Mouse (Mus musculus): ENCODE data around the gene Rpl3l. TPM values are rescaled to one million over a fixed set of nuclear protein-coding genes. Genes with fewer than 3 reads are reported as not detected.

Rpl3l gene
- polyA plus RNA-seq, 1 experiment: 0.35 TPM

DNA sequence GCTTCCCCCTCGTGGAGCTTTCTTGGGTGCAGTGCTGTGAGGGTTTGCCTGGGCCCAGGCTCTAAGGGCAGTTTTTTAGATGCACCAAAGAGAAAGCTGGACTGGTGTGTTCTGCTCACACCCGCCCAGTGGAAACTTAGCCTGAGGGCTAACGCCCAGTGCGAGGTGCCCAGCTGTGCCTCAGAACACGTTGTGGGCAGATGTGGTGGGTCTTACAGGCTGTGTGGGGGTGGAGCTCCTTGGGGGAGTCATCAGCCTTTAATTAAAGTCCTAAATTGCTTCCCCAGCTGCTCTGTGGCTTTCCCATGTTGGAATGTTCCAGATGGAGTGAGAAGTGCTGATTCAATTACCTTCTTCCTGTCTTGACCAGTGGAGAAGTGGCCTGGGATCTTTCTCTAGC, 33.5 kb downstream of the Rpl3l start:
- TF ChIP-seq GATA1 (IDR thresholded peaks at IDR 0.05; ENCODE audit: borderline replicate concordance, low read length) (no peak), FLI1 (IDR thresholded peaks at IDR 0.05; ENCODE audit: low read length) (no peak)
- Histone ChIP-seq H3K27me3 (replicated peaks) (peaks cover 84% of the 10 kb centered on the region), H3K36me3 (replicated peaks; ENCODE audit: low read length) (no peaks in the 10 kb centered on the region), H3K4me1 (peaks cover 23% of the 10 kb centered on the region), H3K9me3 (no peaks in the 10 kb centered on the region), H3K4me3 (replicated peaks) (no peak overlapping the region)

DNA sequence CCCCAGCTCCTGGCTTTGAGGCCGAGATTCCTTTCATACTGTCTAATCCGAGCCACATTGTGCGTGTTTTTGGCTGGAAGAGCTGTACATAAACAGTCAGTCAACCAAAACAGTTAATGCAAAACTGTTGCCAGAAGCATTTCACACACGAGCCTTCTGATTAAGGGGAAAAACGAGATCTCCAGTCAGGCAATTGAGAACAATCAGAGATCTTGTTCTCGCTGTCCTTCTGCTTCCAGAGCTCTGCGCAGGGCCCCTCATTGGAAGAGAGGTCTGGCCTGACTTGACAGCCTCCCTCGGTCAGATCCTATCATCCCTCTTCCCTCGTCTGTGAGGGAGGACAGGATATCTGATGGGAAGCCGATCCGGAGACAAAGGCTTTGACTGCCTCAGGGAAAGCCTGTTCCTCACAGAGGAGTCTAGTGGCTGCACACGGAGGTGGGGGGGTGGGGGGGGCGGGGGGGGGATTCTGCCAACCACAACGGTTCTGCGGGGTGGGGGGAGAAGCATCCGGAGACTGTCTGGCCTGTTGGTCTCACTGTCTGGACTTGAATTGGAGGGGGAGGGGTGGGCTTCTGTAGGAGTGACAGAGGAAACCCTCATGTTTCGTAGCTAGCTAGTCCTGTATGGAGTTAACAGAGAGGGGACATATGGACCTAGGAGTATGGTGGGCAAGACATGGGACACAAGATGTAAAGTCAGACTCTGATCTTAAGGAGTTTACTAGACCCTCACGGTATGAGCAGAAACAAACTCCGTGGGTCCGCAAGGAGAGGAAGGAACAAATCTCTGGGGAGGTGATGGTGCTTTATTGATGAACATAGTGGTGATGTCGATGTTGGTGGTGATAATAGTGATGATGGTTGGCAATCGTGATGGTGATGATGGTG, 37.6 kb downstream of the Rpl3l start:
- no peak for TF ChIP-seq GATA1 (IDR thresholded peaks at IDR 0.05; ENCODE audit: borderline replicate concordance, low read length)
- no peak for TF ChIP-seq FLI1 (IDR thresholded peaks at IDR 0.05; ENCODE audit: low read length)
- H3K4me1 ChIP-seq: peaks cover 55% of the 10 kb centered on the region
- peaks cover 80% of the 10 kb centered on the region for H3K27me3 ChIP-seq (replicated peaks)
- H3K9me3 ChIP-seq: no peaks in the 10 kb centered on the region
- peak overlapping the region; percentile 56 for H3K4me3 ChIP-seq (replicated peaks)
- no peaks in the 10 kb centered on the region for H3K36me3 ChIP-seq (replicated peaks; ENCODE audit: low read length)

DNA sequence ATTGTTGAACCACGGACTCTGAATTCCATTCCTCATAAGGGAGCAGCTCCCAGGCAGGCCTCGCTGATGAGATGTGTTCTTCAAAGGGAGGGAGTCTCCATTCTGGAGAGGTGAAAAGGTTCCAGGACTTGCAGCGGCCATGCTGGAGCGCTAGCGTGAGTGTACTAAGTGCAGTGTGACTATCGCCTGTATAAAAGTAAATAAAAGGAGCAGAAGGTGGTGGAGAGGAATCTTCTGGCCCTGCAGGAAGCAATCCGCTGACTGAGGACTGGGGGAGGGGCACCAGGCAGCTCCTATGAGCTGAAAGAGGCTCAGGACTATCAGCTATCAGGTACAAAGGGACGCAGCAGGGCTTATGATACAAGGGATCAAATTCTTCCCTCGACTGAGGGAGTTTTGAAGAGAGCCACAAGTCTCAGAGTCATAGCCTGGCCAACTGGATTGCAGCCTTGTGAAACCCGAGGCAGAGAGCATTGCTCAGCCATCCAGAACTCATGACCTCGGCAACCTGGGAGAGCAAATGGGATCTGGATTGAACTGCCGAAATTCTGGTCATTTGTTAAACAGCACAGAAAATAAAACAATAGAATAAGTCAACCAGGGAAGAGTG, 38.8 kb downstream of the Rpl3l start:
- TF ChIP-seq FLI1 (IDR thresholded peaks at IDR 0.05; ENCODE audit: low read length) (no peak), GATA1 (IDR thresholded peaks at IDR 0.05; ENCODE audit: borderline replicate concordance, low read length) (no peak)

DNA sequence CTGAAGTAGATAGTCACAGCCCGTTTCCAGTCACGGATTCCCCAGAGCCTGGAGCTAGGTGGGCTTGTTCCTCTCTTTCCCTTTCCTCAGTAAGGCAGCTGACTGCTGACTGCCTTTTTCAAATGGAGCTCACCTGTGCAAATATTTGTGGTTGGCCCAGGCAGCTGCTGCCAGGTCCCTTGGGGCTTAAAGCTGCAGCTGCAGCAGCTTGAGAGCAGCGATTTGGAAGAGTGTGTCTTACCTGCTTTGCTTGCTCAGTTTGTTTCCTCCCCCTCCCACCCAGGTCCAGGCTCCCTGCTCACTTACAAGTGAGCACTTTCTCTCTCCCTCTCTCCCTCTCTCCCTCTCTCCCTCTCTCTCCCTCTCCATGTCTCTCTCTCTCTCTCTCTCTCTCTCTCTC, 41.5 kb downstream of the Rpl3l start:
- H3K36me3 ChIP-seq (replicated peaks; ENCODE audit: low read length): no peaks in the 10 kb centered on the region
- TF ChIP-seq GATA1 (IDR thresholded peaks at IDR 0.05; ENCODE audit: borderline replicate concordance, low read length) (no peak), FLI1 (IDR thresholded peaks at IDR 0.05; ENCODE audit: low read length) (no peak)
- peaks cover 44% of the 10 kb centered on the region for H3K4me1 ChIP-seq
- H3K9me3 ChIP-seq: peaks cover 4% of the 10 kb centered on the region; the same call in 1 of the 2 replicates
- peaks cover 61% of the 10 kb centered on the region for H3K27me3 ChIP-seq (replicated peaks)
- no peak overlapping the region for H3K4me3 ChIP-seq (replicated peaks)

More for the DNA sequence above, 38.8 kb downstream of the Rpl3l start:
- H3K4me1 ChIP-seq: peaks cover 55% of the 10 kb centered on the region
- H3K4me3 ChIP-seq (replicated peaks): no peak overlapping the region
- peaks cover 69% of the 10 kb centered on the region for H3K27me3 ChIP-seq (replicated peaks)
- no peaks in the 10 kb centered on the region for H3K9me3 ChIP-seq
- H3K36me3 ChIP-seq (replicated peaks; ENCODE audit: low read length): no peaks in the 10 kb centered on the region

DNA sequence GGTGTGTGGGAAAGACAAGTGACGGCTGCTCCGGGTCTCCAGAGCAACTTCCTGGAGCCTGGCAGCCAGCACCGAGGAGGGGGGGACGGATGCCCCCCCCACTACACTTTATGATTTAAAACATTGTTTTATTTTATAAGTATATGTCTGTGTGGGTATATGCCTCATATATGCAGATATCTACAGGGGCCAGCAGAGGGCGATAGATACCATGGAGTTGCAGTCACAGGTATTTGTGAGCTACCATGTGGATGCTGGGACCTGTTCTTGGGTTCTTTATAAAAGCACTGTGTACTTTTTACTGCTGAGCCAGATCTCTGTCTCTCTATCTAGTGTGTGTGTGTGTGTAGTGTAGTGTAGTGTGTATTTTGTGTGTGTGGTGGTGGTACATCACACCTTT, 45.6 kb downstream of the Rpl3l start:
- no peak overlapping the region for H3K4me3 ChIP-seq (replicated peaks)
- H3K36me3 ChIP-seq (replicated peaks; ENCODE audit: low read length): no peaks in the 10 kb centered on the region
- TF ChIP-seq GATA1 (IDR thresholded peaks at IDR 0.05; ENCODE audit: borderline replicate concordance, low read length): no peak
- no peak for TF ChIP-seq FLI1 (IDR thresholded peaks at IDR 0.05; ENCODE audit: low read length)
- H3K4me1 ChIP-seq: peaks cover 16% of the 10 kb centered on the region
- peaks cover 4% of the 10 kb centered on the region; the same call in 1 of the 2 replicates for H3K9me3 ChIP-seq
- H3K27me3 ChIP-seq (replicated peaks): peaks cover 37% of the 10 kb centered on the region

DNA sequence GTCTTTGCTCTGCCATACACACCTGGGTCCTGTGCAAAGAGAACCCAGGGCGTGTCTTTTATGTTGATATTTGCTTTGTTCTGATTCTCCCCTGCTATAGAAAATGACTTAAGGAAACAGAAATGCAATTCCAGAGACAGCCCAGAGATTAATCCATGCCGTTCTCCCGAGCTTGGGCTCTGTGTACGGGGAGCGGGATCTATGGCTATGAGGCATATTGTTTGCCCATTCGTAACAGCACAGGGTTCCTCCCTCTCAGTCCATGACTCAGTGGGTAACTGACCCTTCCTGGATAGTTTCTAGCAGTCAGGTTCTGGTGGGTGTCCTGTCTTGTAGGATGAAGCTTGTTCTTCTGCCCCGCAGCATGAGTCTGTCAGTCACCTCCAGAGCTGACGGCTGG, 47.6 kb downstream of the Rpl3l start:
- H3K4me1 ChIP-seq: peaks cover 8% of the 10 kb centered on the region
- peaks cover 4% of the 10 kb centered on the region; the same call in 1 of the 2 replicates for H3K9me3 ChIP-seq
- TF ChIP-seq GATA1 (IDR thresholded peaks at IDR 0.05; ENCODE audit: borderline replicate concordance, low read length) (no peak), FLI1 (IDR thresholded peaks at IDR 0.05; ENCODE audit: low read length) (no peak)
- peaks cover 28% of the 10 kb centered on the region for H3K27me3 ChIP-seq (replicated peaks)
- no peak overlapping the region for H3K4me3 ChIP-seq (replicated peaks)
- no peaks in the 10 kb centered on the region for H3K36me3 ChIP-seq (replicated peaks; ENCODE audit: low read length)

DNA sequence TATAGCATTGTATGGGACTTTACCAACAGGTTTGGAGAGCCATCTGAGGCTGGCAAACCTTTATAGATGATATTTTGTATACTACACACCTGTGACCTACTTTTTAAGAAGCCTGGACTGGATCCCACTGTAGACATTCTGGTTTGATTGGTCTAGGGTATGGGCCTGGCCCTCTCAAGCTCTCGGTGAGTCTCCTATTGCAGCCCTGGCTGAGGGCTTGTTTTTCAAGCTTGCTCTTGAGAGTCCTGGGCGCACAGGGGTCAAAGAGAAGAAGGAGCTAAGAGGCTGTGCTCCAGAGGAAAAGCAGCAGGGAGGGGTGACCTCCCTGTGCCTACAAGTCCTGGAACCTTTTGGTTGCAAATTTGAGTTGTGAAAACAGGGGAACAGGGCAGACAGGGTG, 49.5 kb downstream of the Rpl3l start:
- TF ChIP-seq GATA1 (IDR thresholded peaks at IDR 0.05; ENCODE audit: borderline replicate concordance, low read length) (no peak), FLI1 (IDR thresholded peaks at IDR 0.05; ENCODE audit: low read length) (no peak)
- peaks cover 28% of the 10 kb centered on the region for H3K27me3 ChIP-seq (replicated peaks)
- peaks cover 8% of the 10 kb centered on the region for H3K4me1 ChIP-seq
- H3K9me3 ChIP-seq: peaks cover 4% of the 10 kb centered on the region; the same call in 1 of the 2 replicates
- no peak overlapping the region for H3K4me3 ChIP-seq (replicated peaks)
- no peaks in the 10 kb centered on the region for H3K36me3 ChIP-seq (replicated peaks; ENCODE audit: low read length)

DNA sequence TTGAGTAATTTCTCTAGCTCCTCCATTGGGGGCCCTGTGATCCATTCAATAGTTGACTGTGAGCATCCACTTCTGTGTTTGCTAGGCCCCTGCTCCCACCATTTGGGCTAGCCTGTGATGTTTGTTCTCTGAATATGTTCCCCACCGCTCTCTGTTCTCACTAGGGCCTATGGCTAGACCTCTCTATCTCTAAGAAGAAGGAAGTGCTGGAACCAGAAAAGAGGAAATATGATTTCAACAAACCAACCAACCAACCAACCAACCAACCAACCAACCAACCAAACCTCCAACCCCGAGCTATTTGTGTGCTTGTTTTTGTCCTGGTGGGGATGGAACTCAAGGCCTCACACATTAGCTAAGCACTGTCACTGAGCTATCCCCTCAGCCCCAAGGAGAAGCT, 53.2 kb downstream of the Rpl3l start:
- TF ChIP-seq FLI1 (IDR thresholded peaks at IDR 0.05; ENCODE audit: low read length) (no peak), GATA1 (IDR thresholded peaks at IDR 0.05; ENCODE audit: borderline replicate concordance, low read length) (no peak)
- H3K4me1 ChIP-seq: peaks cover 8% of the 10 kb centered on the region
- no peaks in the 10 kb centered on the region for H3K9me3 ChIP-seq
- no peak overlapping the region for H3K4me3 ChIP-seq (replicated peaks)
- no peaks in the 10 kb centered on the region for H3K36me3 ChIP-seq (replicated peaks; ENCODE audit: low read length)
- H3K27me3 ChIP-seq (replicated peaks): peaks cover 7% of the 10 kb centered on the region

Other genes with a start within 250 kb of the Rpl3l start
- gene Mlst8, start 248.7 kb upstream of the Rpl3l start, polyA plus RNA-seq (2012; ENCODE audit: insufficient read depth, low replicate concordance): 2.3 and 3.7 TPM in 2 replicates
- gene Caskin1, start 239.2 kb upstream of the Rpl3l start, polyA plus RNA-seq (2012; ENCODE audit: insufficient read depth, low replicate concordance): not detected in 2 replicates
- 122 and 123 TPM in 2 replicates for gene Traf7, start 199.9 kb upstream of the Rpl3l start, polyA plus RNA-seq (2012; ENCODE audit: insufficient read depth, low replicate concordance)
- gene Rab26, start 193.6 kb upstream of the Rpl3l start, polyA plus RNA-seq (2012; ENCODE audit: insufficient read depth, low replicate concordance): not detected in 2 replicates
- gene Pkd1, start 178.0 kb upstream of the Rpl3l start, polyA plus RNA-seq (2012; ENCODE audit: insufficient read depth, low replicate concordance): 3.5 and 5.6 TPM in 2 replicates
- 26.7 and 30.6 TPM in 2 replicates for gene Tsc2, start 95.2 kb upstream of the Rpl3l start, polyA plus RNA-seq (2012; ENCODE audit: insufficient read depth, low replicate concordance)
- 8.2 TPM in 1 of 2 replicates, not detected in the other for gene Nthl1, start 95.1 kb upstream of the Rpl3l start, polyA plus RNA-seq (2012; ENCODE audit: insufficient read depth, low replicate concordance)
- gene Slc9a3r2, start 77.5 kb upstream of the Rpl3l start, polyA plus RNA-seq (2012; ENCODE audit: insufficient read depth, low replicate concordance): 0.85 TPM in 1 of 2 replicates, not detected in the other
- gene Npw, start 69.4 kb upstream of the Rpl3l start, polyA plus RNA-seq (2012; ENCODE audit: insufficient read depth, low replicate concordance): 1.1 TPM in 1 of 2 replicates, not detected in the other
- gene Zfp598, start 58.1 kb upstream of the Rpl3l start, polyA plus RNA-seq (2012; ENCODE audit: insufficient read depth, low replicate concordance): 45.3 and 55.8 TPM in 2 replicates
- gene Syngr3, start 37.9 kb upstream of the Rpl3l start, polyA plus RNA-seq (2012; ENCODE audit: insufficient read depth, low replicate concordance): 0.04 TPM in 1 of 2 replicates, not detected in the other
- 47.3 and 53.9 TPM in 2 replicates for gene Gfer, start 31.7 kb upstream of the Rpl3l start, polyA plus RNA-seq (2012; ENCODE audit: insufficient read depth, low replicate concordance)
- gene Noxo1, start 31.6 kb upstream of the Rpl3l start, polyA plus RNA-seq (2012; ENCODE audit: insufficient read depth, low replicate concordance): 1.5 and 2.1 TPM in 2 replicates
- gene Tbl3, start 20.2 kb upstream of the Rpl3l start, polyA plus RNA-seq (2012; ENCODE audit: insufficient read depth, low replicate concordance): 16.6 and 17.1 TPM in 2 replicates
- gene Rnf151, start 9.8 kb upstream of the Rpl3l start, polyA plus RNA-seq (2012; ENCODE audit: insufficient read depth, low replicate concordance): 0.74 TPM in 1 of 2 replicates, not detected in the other
- gene Rps2, start 9.7 kb upstream of the Rpl3l start, polyA plus RNA-seq (2012; ENCODE audit: insufficient read depth, low replicate concordance): 653 and 1,069 TPM in 2 replicates
- 519 and 729 TPM in 2 replicates for gene Ndufb10, start 3.3 kb upstream of the Rpl3l start, polyA plus RNA-seq (2012; ENCODE audit: insufficient read depth, low replicate concordance)
- 19.0 and 40.5 TPM in 2 replicates for gene Msrb1, start 8.8 kb downstream of the Rpl3l start, polyA plus RNA-seq (2012; ENCODE audit: insufficient read depth, low replicate concordance)
- gene Hs3st6, start 25.2 kb downstream of the Rpl3l start, polyA plus RNA-seq (2012; ENCODE audit: insufficient read depth, low replicate concordance): not detected in 2 replicates
- not detected in 2 replicates for gene Meiob, start 76.5 kb downstream of the Rpl3l start, polyA plus RNA-seq (2012; ENCODE audit: insufficient read depth, low replicate concordance)
- 7.5 and 29.1 TPM in 2 replicates for gene Hagh, start 112.3 kb downstream of the Rpl3l start, polyA plus RNA-seq (2012; ENCODE audit: insufficient read depth, low replicate concordance)
- gene Fahd1, start 122.5 kb downstream of the Rpl3l start, polyA plus RNA-seq (2012; ENCODE audit: insufficient read depth, low replicate concordance): 2.0 and 2.8 TPM in 2 replicates
- gene Igfals, start 138.2 kb downstream of the Rpl3l start, polyA plus RNA-seq (2012; ENCODE audit: insufficient read depth, low replicate concordance): 0.25 TPM in 1 of 2 replicates, not detected in the other
- 58.9 and 67.0 TPM in 2 replicates for gene Nubp2, start 158.5 kb downstream of the Rpl3l start, polyA plus RNA-seq (2012; ENCODE audit: insufficient read depth, low replicate concordance)
- gene Spsb3, start 158.8 kb downstream of the Rpl3l start, polyA plus RNA-seq (2012; ENCODE audit: insufficient read depth, low replicate concordance): 18.7 and 57.4 TPM in 2 replicates
- gene Eme2, start 167.3 kb downstream of the Rpl3l start, polyA plus RNA-seq (2012; ENCODE audit: insufficient read depth, low replicate concordance): 5.8 and 10.0 TPM in 2 replicates
- gene Mrps34, start 167.3 kb downstream of the Rpl3l start, polyA plus RNA-seq (2012; ENCODE audit: insufficient read depth, low replicate concordance): 75.3 and 168 TPM in 2 replicates
- 18.4 TPM in 1 of 2 replicates, not detected in the other for gene Nme3, start 168.7 kb downstream of the Rpl3l start, polyA plus RNA-seq (2012; ENCODE audit: insufficient read depth, low replicate concordance)
- 20.5 and 36.6 TPM in 2 replicates for gene Mapk8ip3, start 209.2 kb downstream of the Rpl3l start, polyA plus RNA-seq (2012; ENCODE audit: insufficient read depth, low replicate concordance)
- 3.5 and 8.6 TPM in 2 replicates for gene Jpt2, start 232.9 kb downstream of the Rpl3l start, polyA plus RNA-seq (2012; ENCODE audit: insufficient read depth, low replicate concordance)